Mouse (Mus musculus) embryonic stem cell, embryonic (primary cell): Measurements from ENCODE around the gene 1700066M21Rik.

Experiments used
- CTCF ChIA-PET, 4 experiments: fragments of 300-600 bp in 2 of 4; fragments of 350-600 bp in 2 of 4; sonication (Branson Sonifier 250); formaldehyde crosslinking; loops; one replicate each; lab custom pipeline; 2022; ENCODE audit warnings: inconsistent platforms in 2 of 4; lab: Charles Lee
- POLR2A ChIA-PET, 4 experiments: fragments of 300-600 bp in 2 of 4; fragments of 350-600 bp in 2 of 4; sonication (Branson Sonifier 250); formaldehyde crosslinking; loops; one replicate each; lab custom pipeline; 2022; ENCODE audit warnings: antibody characterized with exemption in 4 of 4, inconsistent platforms in 1 of 4; lab: Charles Lee

Gene 1700066M21Rik

GRCm38 (mm10) chr1:57377376-57378341 is at the start of gene 1700066M21Rik:
Gene 1700066M21Rik (plus strand): TSS chr1:57377620.
- ChIA-PET POLR2A (interaction anchor here in 3 of 4 experiments (0.6 to 4.0 kb wide), 24 partner anchors 8 to 985 kb away, joined by 3 to 17 read pairs (median 4); partner anchors contain the start of gene Tyw5 (in 2 of the 3)), CTCF (interaction anchor here in 2 of 4 experiments (0.8 to 1.2 kb wide), 3 partner anchors 11 to 39 kb away, joined by 3 to 4 read pairs (median 3); no protein-coding TSS in a partner anchor)

- ChIA-PET CTCF (no interaction called here), POLR2A (interaction anchor here in 2 of 4 experiments (1.2 to 1.5 kb wide), 4 partner anchors 14 to 49 kb away, joined by 3 to 4 read pairs (median 3); no protein-coding TSS in a partner anchor)
These were observed 47.9 kb upstream of the 1700066M21Rik start for GRCm38 (mm10) chr1:57329285-57330093.

DNA sequence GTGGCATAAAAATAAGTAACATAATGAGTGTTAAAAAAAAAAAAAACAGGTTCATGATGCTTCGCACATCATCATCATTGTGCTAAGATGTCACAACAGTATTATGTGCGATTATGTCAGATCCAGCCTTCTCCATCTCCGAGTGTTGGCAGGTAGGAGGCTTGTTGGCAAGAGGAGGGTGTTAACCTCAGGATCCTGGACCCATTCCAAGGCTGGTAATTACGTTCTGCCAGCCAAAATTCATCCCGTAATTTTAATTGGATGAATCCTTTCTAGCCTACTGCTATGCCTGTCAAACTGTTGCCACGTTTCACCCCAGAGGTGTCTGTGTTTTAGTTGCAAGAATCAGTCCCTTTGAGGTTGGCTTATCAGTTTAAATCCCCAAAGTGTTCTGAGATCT is 47.2 kb upstream of the 1700066M21Rik start:
- CTCF ChIA-PET = no interaction called here
- POLR2A ChIA-PET = interaction anchor here in 1 of 4 experiments (1.3 kb wide), 1 partner anchor 46 kb away, joined by 3 read pairs; no protein-coding TSS in a partner anchor

GRCm38 (mm10) chr1:57332040-57332439 is 45.4 kb upstream of the 1700066M21Rik start:
- POLR2A ChIA-PET = interaction anchor here in 2 of 4 experiments (0.9 to 1.2 kb wide), 3 partner anchors 13 to 50 kb away, joined by 3 to 4 read pairs (median 3); no protein-coding TSS in a partner anchor

DNA sequence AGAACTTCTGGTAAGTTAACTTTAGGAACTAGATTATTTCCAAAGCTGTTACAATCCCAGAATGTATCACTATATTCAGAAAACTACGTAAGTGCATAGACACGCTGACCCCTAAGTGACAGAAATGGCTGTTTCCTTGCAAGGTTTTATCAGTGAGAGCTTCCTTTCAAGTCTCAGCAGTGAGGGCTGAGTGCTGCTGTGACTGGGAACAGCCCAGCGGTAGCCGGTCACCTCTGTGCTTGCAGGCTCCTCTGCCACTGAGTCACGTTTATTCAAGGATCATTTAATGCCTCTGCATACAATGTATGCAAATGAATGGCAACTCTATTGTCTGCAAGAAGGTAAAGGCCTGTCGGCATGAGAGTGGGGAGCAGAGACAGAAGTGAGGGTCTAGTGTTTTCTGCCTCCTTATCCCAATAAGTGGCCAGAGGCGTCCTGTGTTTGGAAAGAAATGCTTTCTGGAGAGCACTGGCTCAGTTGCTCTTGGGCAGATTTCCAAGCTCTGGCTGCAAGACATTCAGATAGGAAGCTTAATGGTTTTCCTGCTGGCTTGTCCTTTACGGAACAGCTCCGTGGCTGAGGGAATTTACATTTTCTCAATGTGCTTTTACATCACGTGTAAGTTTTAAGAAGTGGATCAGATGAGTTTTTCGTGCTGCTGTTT is 43.7 kb upstream of the 1700066M21Rik start:
- CTCF ChIA-PET = no interaction called here
- POLR2A ChIA-PET = interaction anchor here in 2 of 4 experiments (0.6 to 1.8 kb wide), 4 partner anchors 12 to 44 kb away, joined by 3 to 5 read pairs (median 4); partner anchors contain the start of gene 1700066M21Rik (in 1 of the 2)

More at GRCm38 (mm10) chr1:57332040-57332439, 45.4 kb upstream of the 1700066M21Rik start:
- CTCF ChIA-PET = interaction anchor here in 1 of 4 experiments (0.8 kb wide), 1 partner anchor 62 kb away, joined by 3 read pairs; no protein-coding TSS in a partner anchor

DNA sequence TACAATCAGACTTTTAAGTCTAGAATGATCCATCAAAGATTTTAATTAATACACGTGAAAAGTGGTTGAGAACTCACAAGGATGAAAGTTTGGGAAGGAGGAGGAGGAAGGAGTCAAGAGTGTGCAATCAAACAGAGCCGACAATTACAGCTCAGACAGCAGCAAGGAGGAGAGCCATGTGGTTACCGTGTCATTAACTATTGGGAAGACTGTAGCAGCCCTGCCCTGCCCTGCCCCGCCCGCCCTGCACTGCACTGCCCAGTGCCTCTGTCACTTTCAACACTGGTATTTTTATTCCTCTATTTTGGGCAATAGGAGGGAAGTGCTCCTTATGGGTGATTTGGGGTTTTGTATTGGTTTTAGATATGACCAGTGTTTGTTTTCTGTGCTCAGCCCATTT is 42.2 kb upstream of the 1700066M21Rik start:
- CTCF ChIA-PET = no interaction called here

GRCm38 (mm10) chr1:57339156-57339796 is 38.1 kb upstream of the 1700066M21Rik start:
- CTCF ChIA-PET = interaction anchor here (0.5 to 1.3 kb wide), 18 partner anchors 9 to 1076 kb away, joined by 3 to 5 read pairs (median 3); partner anchors contain the start of gene 1700066M21Rik (in 1 of the 4)

More for the DNA sequence above, 42.2 kb upstream of the 1700066M21Rik start:
- POLR2A ChIA-PET = interaction anchor here in 1 of 4 experiments (1.8 kb wide), 1 partner anchor 43 kb away, joined by 5 read pairs; no protein-coding TSS in a partner anchor

DNA sequence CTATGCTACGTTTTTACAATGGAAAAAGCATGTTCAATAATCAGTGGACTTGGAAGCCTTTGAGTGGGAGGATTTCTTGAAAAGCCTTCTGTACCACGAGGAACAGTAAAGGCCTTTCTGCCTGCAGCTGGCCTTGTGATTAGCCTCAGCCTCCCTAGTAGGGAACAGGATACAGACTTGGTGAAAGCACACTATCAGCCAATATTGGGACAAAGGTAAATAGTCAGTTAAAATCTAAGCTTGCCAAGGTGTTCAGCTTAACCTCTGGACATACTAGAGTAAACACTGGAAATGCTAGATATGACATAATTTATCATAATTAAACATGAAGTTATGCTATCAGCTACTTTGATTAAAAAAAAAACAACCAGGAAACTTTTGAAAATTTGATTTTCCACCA is 36.2 kb upstream of the 1700066M21Rik start:
- ChIA-PET POLR2A (no interaction called here), CTCF (interaction anchor here in 2 of 4 experiments (0.6 to 0.7 kb wide), 3 partner anchors 17 to 330 kb away, joined by 3 to 7 read pairs (median 4); no protein-coding TSS in a partner anchor)

More at GRCm38 (mm10) chr1:57339156-57339796, 38.1 kb upstream of the 1700066M21Rik start:
- POLR2A ChIA-PET = interaction anchor here in 1 of 4 experiments (1.2 to 1.5 kb wide), 2 partner anchors 14 to 49 kb away, joined by 3 read pairs; no protein-coding TSS in a partner anchor

DNA sequence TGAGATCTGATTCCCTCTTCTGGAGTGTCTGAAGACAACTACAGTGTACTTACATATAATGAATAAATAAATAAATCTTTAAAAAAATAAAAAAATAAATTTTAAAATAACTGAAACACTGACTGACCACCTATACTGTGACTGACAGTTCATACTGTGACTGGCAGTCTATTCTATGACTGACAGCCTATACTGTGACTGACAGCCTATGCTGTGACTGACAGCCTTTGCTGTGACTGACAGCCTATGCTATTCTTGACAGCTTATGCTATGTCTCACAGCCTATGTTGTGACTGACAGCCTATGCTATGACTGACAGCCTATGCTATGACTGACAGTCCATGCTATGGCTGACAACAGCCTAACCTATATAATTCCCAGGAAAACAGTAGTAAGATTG is 29.9 kb upstream of the 1700066M21Rik start:
- CTCF ChIA-PET = no interaction called here
- POLR2A ChIA-PET = no interaction called here

- POLR2A ChIA-PET = interaction anchor here in 1 of 4 experiments (0.6 to 1.3 kb wide), 2 partner anchors 8 to 44 kb away, joined by 3 to 4 read pairs; no protein-coding TSS in a partner anchor
- CTCF ChIA-PET = interaction anchor here in 1 of 4 experiments (0.6 to 0.9 kb wide), 2 partner anchors 13 to 134 kb away, joined by 3 to 5 read pairs; no protein-coding TSS in a partner anchor
These were observed 25.5 kb upstream of the 1700066M21Rik start for GRCm38 (mm10) chr1:57351941-57352340.

- POLR2A ChIA-PET = no interaction called here
- CTCF ChIA-PET = no interaction called here
These were observed 18.9 kb upstream of the 1700066M21Rik start for GRCm38 (mm10) chr1:57358546-57358945.

DNA sequence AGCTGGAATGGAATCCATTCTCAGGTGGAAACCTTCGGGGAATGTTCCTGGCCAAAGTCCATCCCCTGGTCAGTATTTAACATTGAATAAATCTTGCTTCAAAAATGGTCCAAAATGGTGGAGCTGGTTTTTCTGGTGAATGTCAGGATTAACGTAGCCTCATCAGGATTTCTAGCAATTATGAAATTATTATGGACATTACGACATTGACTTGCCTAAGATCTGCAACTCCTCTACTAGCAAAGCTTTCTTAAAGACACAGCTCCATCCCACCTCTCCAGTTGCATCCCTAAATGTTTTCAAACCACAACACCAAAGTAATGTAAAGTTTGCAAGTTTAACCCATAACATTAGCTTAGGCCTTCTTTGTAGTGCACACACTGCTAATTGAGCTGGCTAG is 10.0 kb upstream of the 1700066M21Rik start:
- CTCF ChIA-PET = interaction anchor here in 1 of 4 experiments (0.6 kb wide), 1 partner anchor 1215 kb away, joined by 5 read pairs; no protein-coding TSS in a partner anchor
- POLR2A ChIA-PET = interaction anchor here in 1 of 4 experiments (1.0 to 2.9 kb wide), 3 partner anchors 9 to 21 kb away, joined by 3 to 17 read pairs (median 5); partner anchors contain the start of gene 1700066M21Rik

DNA sequence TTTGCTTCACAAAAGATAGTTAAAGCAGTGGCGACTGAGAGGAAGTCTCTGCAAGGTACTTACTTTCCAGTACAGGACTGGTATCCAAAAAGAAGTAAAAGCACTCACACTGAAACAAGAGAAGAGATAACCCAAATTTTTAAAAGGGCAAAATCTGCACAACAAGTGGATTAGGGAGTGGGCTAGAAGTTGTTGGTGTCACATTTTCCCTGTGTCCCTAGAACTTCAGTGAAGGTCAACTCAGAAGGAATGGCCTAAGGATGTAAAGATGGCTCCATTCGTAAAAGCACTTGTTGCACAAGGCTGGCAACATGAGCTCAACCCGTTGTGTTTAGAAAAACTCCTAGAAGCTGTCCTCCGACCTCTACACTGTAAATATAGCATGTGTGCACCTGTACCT is 8.3 kb upstream of the 1700066M21Rik start:
- POLR2A ChIA-PET = interaction anchor here in 1 of 4 experiments (0.9 to 1.6 kb wide), 3 partner anchors 16 to 25 kb away, joined by 3 to 4 read pairs (median 3); no protein-coding TSS in a partner anchor
- CTCF ChIA-PET = interaction anchor here in 1 of 4 experiments (0.5 kb wide), 1 partner anchor 377 kb away, joined by 3 read pairs; no protein-coding TSS in a partner anchor

DNA sequence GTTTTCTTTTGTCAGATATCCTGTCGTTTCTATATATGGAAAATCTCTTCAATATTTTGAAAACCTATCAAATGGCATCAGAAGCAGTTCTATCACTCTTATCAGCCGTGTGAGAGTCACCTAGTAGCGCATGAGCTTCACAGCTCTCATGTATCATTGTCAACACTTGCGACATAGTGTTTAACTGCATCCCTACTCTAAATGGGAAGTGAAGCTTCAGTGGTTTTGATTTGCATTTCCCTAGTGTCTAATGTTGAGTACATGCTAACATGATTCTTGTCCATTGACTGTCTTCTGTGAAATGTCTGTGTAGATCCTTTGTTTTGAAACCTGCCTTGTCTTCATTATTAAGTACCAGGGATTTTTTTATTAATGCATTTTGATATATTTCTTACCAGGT is 7.0 kb upstream of the 1700066M21Rik start:
- POLR2A ChIA-PET = interaction anchor here in 2 of 4 experiments (0.6 to 1.6 kb wide), 2 partner anchors 24 to 808 kb away, joined by 4 read pairs; no protein-coding TSS in a partner anchor
- CTCF ChIA-PET = no interaction called here

GRCm38 (mm10) chr1:57375276-57375675 is 2.1 kb upstream of the 1700066M21Rik start:
- CTCF ChIA-PET = interaction anchor here in 2 of 4 experiments (1.0 to 1.1 kb wide), 2 partner anchors 18 to 37 kb away, joined by 3 to 5 read pairs; no protein-coding TSS in a partner anchor
- POLR2A ChIA-PET = interaction anchor here in 2 of 4 experiments (0.9 to 4.0 kb wide), 6 partner anchors 8 to 92 kb away, joined by 3 to 17 read pairs (median 3); no protein-coding TSS in a partner anchor

GRCm38 (mm10) chr1:57376806-57377205 is 614 bp upstream of the 1700066M21Rik start:
- CTCF ChIA-PET = interaction anchor here in 2 of 4 experiments (0.8 to 1.2 kb wide), 3 partner anchors 17 to 281 kb away, joined by 3 to 4 read pairs (median 4); no protein-coding TSS in a partner anchor
- POLR2A ChIA-PET = interaction anchor here in 3 of 4 experiments (0.7 to 4.0 kb wide), 22 partner anchors 9 to 754 kb away, joined by 3 to 17 read pairs (median 4); partner anchors contain the start of gene Tyw5 (in 1 of the 3)
